Mouse (Mus musculus) activated CD4-positive, CD25-positive, alpha-beta regulatory T cell, adult 9 weeks (primary cell): ENCODE results near the gene Ttll3. TPM values are rescaled to one million over a fixed set of nuclear protein-coding genes. Genes with fewer than 3 reads are reported as not detected.

Experiments
- polyA plus RNA-seq: library from polyadenylated mRNA; unstranded; fragments of 100-300 nt; shearing (Covaris generic); gene quantifications from one replicate; pipeline ENCODE4 v1.2.1, GENCODE M21; 2017

Ttll3 gene
- 17.0 TPM for polyA plus RNA-seq

GRCm38 (mm10) chr6:113388960-113389359 lies at the start of gene Ttll3:
TSS of gene Ttll3 (plus strand) at chr6:113389260.

DNA sequence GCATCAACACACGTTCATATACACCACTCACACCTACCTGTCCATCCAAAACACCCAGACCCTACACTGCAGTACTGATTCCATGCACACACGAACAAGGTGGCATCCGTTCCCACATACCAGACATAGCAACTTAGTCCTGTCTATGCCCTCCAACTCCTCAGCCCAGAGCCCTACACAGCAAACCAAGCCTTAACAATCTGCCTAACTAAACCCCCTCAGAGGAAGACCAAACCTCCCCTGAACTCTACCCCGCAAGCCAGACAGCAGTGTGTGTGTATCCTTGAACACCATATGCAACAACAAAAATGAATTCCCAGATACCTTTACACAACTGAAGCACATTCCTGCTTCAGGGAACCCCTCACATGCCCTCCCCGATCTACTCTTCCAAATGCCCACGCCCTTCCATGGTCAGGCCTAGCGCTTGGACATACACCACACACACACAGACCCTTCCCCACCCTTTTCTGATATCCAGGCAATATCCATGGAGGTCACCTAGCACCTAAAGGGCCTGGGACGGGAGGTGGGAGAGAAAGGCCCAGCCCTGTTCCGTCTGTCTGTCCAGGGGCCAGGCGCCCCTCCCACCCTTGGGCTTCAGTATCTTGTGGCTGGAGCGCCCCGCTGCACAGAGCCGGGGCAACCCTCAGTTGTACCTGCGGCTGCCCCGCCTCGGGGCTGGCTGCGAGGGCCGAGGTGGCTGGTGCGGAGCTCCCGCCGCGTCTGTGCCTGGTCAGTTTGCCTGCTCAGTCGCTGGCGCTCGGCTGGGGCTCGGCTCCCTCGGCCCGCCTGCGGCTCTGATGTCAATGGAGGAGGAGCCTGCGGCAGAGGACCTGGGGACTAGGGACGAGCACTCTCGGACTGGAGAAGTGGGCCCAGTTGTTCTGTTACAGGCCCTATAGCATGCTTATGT lies 45.6 kb upstream of the Ttll3 start, which contains the start of gene Camk1:
TSS of gene Camk1 (minus strand) at position 808 of the 916 bp plus-strand sequence.

DNA sequence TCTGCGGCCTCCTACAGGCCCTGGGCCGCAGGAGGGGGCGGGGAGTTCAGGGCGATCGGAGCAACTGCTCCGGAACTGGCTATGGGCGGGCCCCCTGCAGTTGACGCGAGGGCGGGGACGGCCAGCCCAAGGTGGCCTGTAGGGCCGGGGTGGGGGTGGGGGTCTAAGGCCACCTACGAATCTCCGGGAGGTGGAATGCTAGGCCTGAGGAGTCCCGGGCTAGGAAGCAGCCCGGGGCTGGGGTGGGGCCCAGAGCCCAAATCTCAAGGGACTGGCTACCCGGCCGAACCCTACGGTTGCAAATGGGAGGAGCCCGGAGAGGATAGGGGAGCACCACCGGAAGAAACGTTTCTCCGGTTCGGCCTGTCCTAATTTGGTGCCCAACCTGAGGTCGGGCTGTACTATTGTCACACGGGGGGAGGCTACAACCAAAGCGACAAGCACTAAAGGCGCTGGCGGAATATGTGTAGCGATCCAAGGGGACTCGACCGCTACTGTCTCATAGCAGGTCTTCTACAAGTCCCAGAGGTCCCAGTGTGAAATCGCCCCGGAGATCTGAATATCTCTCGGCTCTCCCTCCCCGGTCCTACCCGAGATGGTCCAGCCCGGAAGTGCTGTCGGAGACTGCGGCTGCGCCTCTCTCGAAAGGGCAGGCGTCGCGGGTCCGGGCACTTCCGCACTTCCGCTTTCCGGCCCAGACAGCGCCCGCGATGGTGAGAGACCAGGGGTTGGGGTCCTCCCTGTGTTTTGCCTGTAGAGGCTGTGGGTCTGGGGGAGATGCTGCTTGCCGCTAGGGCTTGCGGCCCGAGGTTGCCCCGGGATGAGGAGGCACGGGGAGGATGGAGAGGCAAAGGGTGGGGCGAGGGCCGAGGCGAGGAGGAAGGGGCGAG lies 11.3 kb upstream of the Ttll3 start, which contains the start of the genes Tada3 and Arpc4:
TSS of gene Tada3 (minus strand) at position 388 of the 890 bp plus-strand sequence.
TSS of gene Arpc4 (plus strand) at position 620 of the 890 bp plus-strand sequence.

GRCm38 (mm10) chr6:113419199-113419587 lies 30.1 kb downstream of the Ttll3 start, which contains the start of gene Rpusd3:
TSS of gene Rpusd3 (minus strand) at chr6:113419340.

DNA sequence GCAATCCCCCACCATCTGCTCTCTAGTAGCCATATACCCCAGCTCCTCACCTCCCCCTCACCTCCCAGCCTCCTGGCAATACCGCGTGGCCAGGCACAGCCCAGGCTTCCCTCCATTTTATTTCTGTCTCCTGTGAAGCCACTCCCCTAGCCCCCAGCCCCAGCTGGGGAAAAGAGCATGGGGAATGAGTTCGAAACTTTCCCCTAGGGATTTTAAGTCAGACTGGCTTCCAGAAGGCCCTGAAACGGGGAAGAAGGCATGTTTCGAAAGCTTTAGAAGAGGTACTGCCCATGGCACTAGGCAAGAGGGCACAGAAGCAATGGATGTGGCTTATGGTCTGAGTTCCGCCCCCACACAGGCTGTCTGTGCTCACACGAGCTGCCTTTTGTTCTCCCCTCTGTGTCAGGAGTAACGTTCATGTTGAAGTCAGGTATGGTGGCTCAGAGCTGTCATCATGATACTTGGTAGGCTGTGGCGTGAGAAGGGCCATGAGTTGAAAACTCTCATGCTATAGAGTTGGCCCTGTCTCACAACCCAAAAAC lies 46.7 kb downstream of the Ttll3 start, which contains the start of gene Cidec:
TSS of gene Cidec (minus strand) at position 97 of the 542 bp plus-strand sequence.

DNA sequence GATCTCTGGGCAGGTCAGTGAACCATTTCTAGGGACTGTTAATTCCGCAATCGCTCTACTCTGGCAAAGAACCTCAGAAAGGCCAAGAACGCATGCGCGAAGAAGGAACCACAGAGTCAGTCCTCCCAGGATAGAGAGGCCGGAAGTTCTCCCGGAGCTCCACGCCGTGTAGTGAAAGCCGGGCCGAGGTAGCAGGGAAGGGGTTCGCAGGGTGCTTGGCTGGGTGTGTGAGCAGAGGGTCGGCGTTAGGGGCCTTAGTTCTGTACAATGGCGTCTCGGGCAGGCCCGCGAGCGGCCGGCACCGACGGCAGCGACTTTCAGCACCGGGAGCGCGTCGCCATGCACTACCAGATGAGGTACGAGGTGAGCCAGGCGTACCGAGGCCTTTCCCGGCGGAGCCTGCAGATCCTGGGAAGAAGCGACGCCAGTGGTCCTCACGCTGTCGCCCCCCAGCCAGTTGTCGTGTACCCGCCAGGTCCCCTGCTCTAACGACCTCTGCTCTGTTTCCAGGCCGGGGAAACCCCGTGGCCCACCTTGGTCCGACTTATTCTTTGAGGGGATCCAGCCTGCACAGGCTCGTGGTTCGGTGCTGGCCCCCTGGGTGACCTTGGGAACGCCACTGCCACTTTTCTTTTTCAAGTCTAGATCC lies 53.5 kb downstream of the Ttll3 start, which contains the start of gene Jagn1:
TSS of gene Jagn1 (plus strand) at position 128 of the 649 bp plus-strand sequence.

GRCm38 (mm10) chr6:113457952-113458534 lies 69.0 kb downstream of the Ttll3 start, which contains the start of gene Il17re:
TSS of gene Il17re (plus strand) at chr6:113458484.

Other genes with a start within 250 kb of the Ttll3 start
- 0.57 TPM for gene Lhfpl4, start 193.9 kb upstream of the Ttll3 start, polyA plus RNA-seq
- gene Mtmr14, start 151.4 kb upstream of the Ttll3 start, polyA plus RNA-seq, result 38.3 TPM
- gene Cpne9, start 107.0 kb upstream of the Ttll3 start, polyA plus RNA-seq, result 0.13 TPM
- 42.7 TPM for gene Brpf1, start 82.1 kb upstream of the Ttll3 start, polyA plus RNA-seq
- gene Ogg1, start 62.3 kb upstream of the Ttll3 start, polyA plus RNA-seq, result 12.8 TPM
- gene Camk1, start 45.3 kb upstream of the Ttll3 start, polyA plus RNA-seq, result 3.2 TPM
- gene Tada3, start 11.4 kb upstream of the Ttll3 start, polyA plus RNA-seq, result 73.2 TPM
- 625 TPM for gene Arpc4, start 11.1 kb upstream of the Ttll3 start, polyA plus RNA-seq
- gene Rpusd3, start 30.1 kb downstream of the Ttll3 start, polyA plus RNA-seq, result 13.1 TPM
- gene Cidec, start 46.5 kb downstream of the Ttll3 start, polyA plus RNA-seq, result not detected
- 60.5 TPM for gene Jagn1, start 53.3 kb downstream of the Ttll3 start, polyA plus RNA-seq
- gene Il17re, start 69.2 kb downstream of the Ttll3 start, polyA plus RNA-seq, result not detected
- gene Il17rc, start 82.2 kb downstream of the Ttll3 start, polyA plus RNA-seq, result 0.26 TPM
- 12.7 TPM for gene Creld1, start 94.0 kb downstream of the Ttll3 start, polyA plus RNA-seq
- gene Prrt3, start 112.7 kb downstream of the Ttll3 start, polyA plus RNA-seq, result 0.33 TPM
- 104 TPM for gene Emc3, start 142.4 kb downstream of the Ttll3 start, polyA plus RNA-seq
- gene Fancd2, start 142.4 kb downstream of the Ttll3 start, polyA plus RNA-seq, result 2.4 TPM
- gene Fancd2os, start 211.5 kb downstream of the Ttll3 start, polyA plus RNA-seq, result not detected
- gene Brk1, start 215.5 kb downstream of the Ttll3 start, polyA plus RNA-seq, result 279 TPM
- gene Vhl, start 234.7 kb downstream of the Ttll3 start, polyA plus RNA-seq, result 31.9 TPM
- 64.7 TPM for gene Irak2, start 249.2 kb downstream of the Ttll3 start, polyA plus RNA-seq